Mouse (Mus musculus) forebrain, embryonic 10.5 days (tissue): ENCODE data around the gene C5ar2. TPM values are rescaled to one million over a fixed set of nuclear protein-coding genes. Genes with fewer than 3 reads are reported as not detected.

Experiments used
- DNase-seq: peaks from one replicate; pipeline ENCODE4 v3.0.0-alpha.2; 2017; ENCODE audit warnings: low spot score; ENCODE audit errors: extremely low spot score
- H3K27ac ChIP-seq: fragments of 300-500 bp; sonication (generic); 2 replicates; pipeline ENCODE4 v1.5.1; 2016; ENCODE audit warnings: mild to moderate bottlenecking
- H3K27me3 ChIP-seq: fragments of 300-500 bp; sonication (generic); 2 replicates; pipeline ENCODE4 v1.6.1; 2016; ENCODE audit warnings: mild to moderate bottlenecking; ENCODE audit not compliant: poor library complexity, severe bottlenecking
- H3K36me3 ChIP-seq: fragments of 300-500 bp; sonication (generic); replicated peaks from 2 replicates; pipeline ENCODE4 v1.6.1; 2016; ENCODE audit warnings: mild to moderate bottlenecking, moderate library complexity
- H3K4me1 ChIP-seq: fragments of 300-500 bp; sonication (generic); 2 replicates; pipeline ENCODE4 v1.6.1; 2016
- H3K4me3 ChIP-seq: fragments of 300-500 bp; sonication (generic); 2 replicates; pipeline ENCODE4 v1.5.1; 2016; ENCODE audit warnings: mild to moderate bottlenecking, moderate library complexity
- H3K9me3 ChIP-seq: fragments of 300-500 bp; sonication (generic); 2 replicates; pipeline ENCODE4 v1.6.1; 2016; ENCODE audit warnings: mild to moderate bottlenecking, moderate library complexity
- WGBS: fragments of 180-500 bp; shearing (Covaris S2); methylation state at CpG from one replicate; pipeline ENCODE4 v1.1.7; 2016; 5-methylcytosine and 5-hydroxymethylcytosine counted together
- polyA plus RNA-seq: library from polyadenylated mRNA; unstranded; fragments of >200 nt; fragmentation: Nextera tagmentation; extraction: Ambion mirVana; gene quantifications from 2 replicates; pipeline ENCODE4 v1.2.1, GENCODE M21; 2016

Gene C5ar2
- polyA plus RNA-seq, 1 experiment from 2014 or later, result 0.09 TPM

- no peaks in the 10 kb centered on the region for H3K27me3 ChIP-seq
- no peaks in the 10 kb centered on the region for H3K4me1 ChIP-seq
- H3K36me3 ChIP-seq, result peaks cover 90% of the 10 kb centered on the region
- H3K9me3 ChIP-seq, result no peaks in the 10 kb centered on the region
- no peak for DNase-seq
- WGBS, result 92% methylated on average over 10 of the region's 10 CpGs
- no peak overlapping the region for H3K4me3 ChIP-seq
- no peak overlapping the region for H3K27ac ChIP-seq
These were observed 36.5 kb downstream of the C5ar2 start for GRCm38 (mm10) chr7:16207496-16207895.

- Histone ChIP-seq H3K36me3 (peaks cover 92% of the 10 kb centered on the region), H3K9me3 (no peaks in the 10 kb centered on the region), H3K27me3 (no peaks in the 10 kb centered on the region), H3K4me3 (no peak overlapping the region), H3K27ac (no peak overlapping the region), H3K4me1 (no peaks in the 10 kb centered on the region)
- WGBS, result 89% methylated on average over 7 of the region's 7 CpGs
- DNase-seq, result no peak
These were observed 36.9 kb downstream of the C5ar2 start for GRCm38 (mm10) chr7:16207076-16207475.

GRCm38 (mm10) chr7:16204791-16205190 is 39.2 kb downstream of the C5ar2 start:
- 81% methylated on average over 9 of the region's 9 CpGs for WGBS
- H3K4me1 ChIP-seq, result no peaks in the 10 kb centered on the region
- no peak overlapping the region for H3K4me3 ChIP-seq
- no peaks in the 10 kb centered on the region for H3K27me3 ChIP-seq
- DNase-seq, result no peak
- peaks cover 93% of the 10 kb centered on the region for H3K36me3 ChIP-seq
- no peaks in the 10 kb centered on the region for H3K9me3 ChIP-seq
- no peak overlapping the region for H3K27ac ChIP-seq

GRCm38 (mm10) chr7:16203505-16203903 is 40.5 kb downstream of the C5ar2 start:
- H3K4me1 ChIP-seq, result no peaks in the 10 kb centered on the region
- H3K9me3 ChIP-seq, result no peaks in the 10 kb centered on the region
- 93% methylated on average over 13 of the region's 13 CpGs for WGBS
- no peak overlapping the region for H3K4me3 ChIP-seq
- DNase-seq, result no peak
- H3K27ac ChIP-seq, result no peak overlapping the region
- H3K27me3 ChIP-seq, result no peaks in the 10 kb centered on the region
- H3K36me3 ChIP-seq, result peaks cover 93% of the 10 kb centered on the region

GRCm38 (mm10) chr7:16202756-16203504 is 41.0 kb downstream of the C5ar2 start:
- DNase-seq, result no peak
- H3K9me3 ChIP-seq, result no peaks in the 10 kb centered on the region
- H3K27ac ChIP-seq, result no peak overlapping the region
- H3K4me3 ChIP-seq, result no peak overlapping the region
- 86% methylated on average over 15 of the region's 15 CpGs for WGBS
- no peaks in the 10 kb centered on the region for H3K4me1 ChIP-seq
- H3K36me3 ChIP-seq, result peaks cover 95% of the 10 kb centered on the region
- H3K27me3 ChIP-seq, result no peaks in the 10 kb centered on the region

- Histone ChIP-seq H3K27me3 (no peaks in the 10 kb centered on the region), H3K9me3 (no peaks in the 10 kb centered on the region), H3K36me3 (peaks cover 100% of the 10 kb centered on the region), H3K27ac (no peak overlapping the region), H3K4me1 (0 out of 2 replicates have a peak, but pooled peaks cover 4% of the 10 kb centered on the region), H3K4me3 (no peak overlapping the region)
- no peak for DNase-seq
- WGBS, result 93% methylated on average over 6 of the region's 6 CpGs
These were observed 42.8 kb downstream of the C5ar2 start for GRCm38 (mm10) chr7:16201136-16201535.

- DNase-seq, result no peak
- whole genome bisulfite sequencing, result 92% methylated on average over 11 of the region's 11 CpGs
- Histone ChIP-seq H3K27me3 (no peaks in the 10 kb centered on the region), H3K27ac (no peak overlapping the region), H3K9me3 (no peaks in the 10 kb centered on the region), H3K4me3 (no peak overlapping the region), H3K36me3 (peaks cover 83% of the 10 kb centered on the region), H3K4me1 (0 out of 2 replicates have a peak, but pooled peaks cover 4% of the 10 kb centered on the region)
These were observed 45.4 kb downstream of the C5ar2 start for GRCm38 (mm10) chr7:16198540-16198939.

GRCm38 (mm10) chr7:16197166-16197565 is 46.8 kb downstream of the C5ar2 start:
- no peaks in the 10 kb centered on the region for H3K27me3 ChIP-seq
- no peak overlapping the region for H3K4me3 ChIP-seq
- WGBS, result 83% methylated on average over 5 of the region's 5 CpGs
- H3K4me1 ChIP-seq, result 0 out of 2 replicates have a peak, but pooled peaks cover 4% of the 10 kb centered on the region
- H3K9me3 ChIP-seq, result no peaks in the 10 kb centered on the region
- H3K27ac ChIP-seq, result 0 out of 2 replicates have a peak overlapping the region, but pooled peaks have one; percentile 25
- DNase-seq, result no peak
- H3K36me3 ChIP-seq, result peaks cover 70% of the 10 kb centered on the region

- WGBS, result 84% methylated on average over 6 of the region's 6 CpGs
These were observed 47.3 kb downstream of the C5ar2 start for GRCm38 (mm10) chr7:16196616-16197015.

GRCm38 (mm10) chr7:16193702-16194101 is 50.3 kb downstream of the C5ar2 start:
- H3K36me3 ChIP-seq, result peaks cover 35% of the 10 kb centered on the region
- H3K4me3 ChIP-seq, result no peak overlapping the region
- WGBS, result 65% methylated on average over 3 of the region's 3 CpGs
- no peak for DNase-seq
- H3K27ac ChIP-seq, result no peak overlapping the region
- no peaks in the 10 kb centered on the region for H3K9me3 ChIP-seq
- H3K27me3 ChIP-seq, result 0 out of 2 replicates have a peak, but pooled peaks cover 5% of the 10 kb centered on the region
- H3K4me1 ChIP-seq, result 0 out of 2 replicates have a peak, but pooled peaks cover 4% of the 10 kb centered on the region

More at GRCm38 (mm10) chr7:16196616-16197015, 47.3 kb downstream of the C5ar2 start:
- H3K9me3 ChIP-seq, result no peaks in the 10 kb centered on the region
- no peak overlapping the region for H3K4me3 ChIP-seq
- H3K27ac ChIP-seq, result no peak overlapping the region
- H3K4me1 ChIP-seq, result 0 out of 2 replicates have a peak, but pooled peaks cover 4% of the 10 kb centered on the region
- DNase-seq, result no peak
- no peaks in the 10 kb centered on the region for H3K27me3 ChIP-seq
- peaks cover 64% of the 10 kb centered on the region for H3K36me3 ChIP-seq

- Histone ChIP-seq H3K4me1 (0 out of 2 replicates have a peak, but pooled peaks cover 4% of the 10 kb centered on the region), H3K27ac (no peak overlapping the region), H3K36me3 (peaks cover 21% of the 10 kb centered on the region), H3K9me3 (no peaks in the 10 kb centered on the region), H3K27me3 (0 out of 2 replicates have a peak, but pooled peaks cover 5% of the 10 kb centered on the region), H3K4me3 (no peak overlapping the region)
- peak; percentile 67 for DNase-seq
- 19% methylated on average over 5 of the region's 5 CpGs for WGBS
These were observed 51.6 kb downstream of the C5ar2 start for GRCm38 (mm10) chr7:16192315-16192714.

- Histone ChIP-seq H3K27ac (no peak overlapping the region), H3K4me3 (no peak overlapping the region), H3K27me3 (0 out of 2 replicates have a peak, but pooled peaks cover 5% of the 10 kb centered on the region), H3K36me3 (peaks cover 21% of the 10 kb centered on the region), H3K9me3 (no peaks in the 10 kb centered on the region), H3K4me1 (no peaks in the 10 kb centered on the region)
- no peak for DNase-seq
- 85% methylated on average over 8 of the region's 8 CpGs for WGBS
These were observed 56.5 kb downstream of the C5ar2 start for GRCm38 (mm10) chr7:16187494-16187893.
